8 mouse cellular contexts compared by ENCODE assay signal in the genomic region with DNA sequence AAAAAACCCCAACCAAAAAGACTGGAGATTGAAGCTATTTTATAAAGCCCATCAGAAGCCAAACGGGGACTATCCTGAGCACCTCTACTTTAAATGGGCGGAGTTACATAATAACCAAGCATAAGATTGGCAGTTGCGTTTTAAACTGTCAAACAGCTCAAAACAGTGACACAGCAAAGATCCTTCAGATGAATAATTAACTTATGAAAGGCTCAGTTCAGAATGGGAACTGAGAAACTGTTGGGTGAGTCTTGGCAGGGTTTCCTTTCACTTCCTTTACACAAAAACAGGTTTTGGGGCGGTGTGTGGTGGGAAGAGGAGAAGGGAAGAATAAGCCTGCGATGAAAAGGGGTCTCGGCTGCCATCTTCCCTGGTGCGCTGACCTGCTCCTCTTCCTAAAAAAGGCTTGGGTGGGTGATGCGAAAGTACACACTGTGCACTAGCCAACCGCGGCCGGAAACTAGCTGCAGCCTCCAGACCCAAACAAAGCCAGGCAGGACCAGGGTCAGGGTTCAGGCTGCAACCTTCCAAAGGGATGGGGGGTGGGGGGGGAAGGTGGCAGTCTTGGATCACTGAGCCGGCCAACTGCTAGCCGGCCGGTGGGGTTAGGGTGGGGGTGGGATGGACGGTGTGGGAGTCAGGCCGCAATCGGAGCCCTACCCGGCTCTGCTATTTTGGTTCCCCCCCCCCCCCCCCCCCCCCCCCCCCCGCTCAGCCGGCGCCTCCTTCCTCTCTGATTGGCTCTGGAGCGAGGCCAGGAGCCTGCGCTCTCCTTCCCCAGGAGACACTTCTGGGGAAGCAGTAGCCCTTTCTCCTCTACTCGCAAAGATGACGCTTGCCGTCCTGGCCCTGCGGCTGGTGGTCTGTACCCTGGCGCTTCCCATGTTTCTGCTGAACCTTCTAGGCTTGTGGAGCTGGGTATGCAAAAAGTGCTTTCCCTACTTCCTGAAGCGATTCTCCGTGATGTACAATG. TPM values are rescaled to one million over a fixed set of nuclear protein-coding genes. Genes with fewer than 3 reads are reported as not detected.
DNase-seq lines count a peak whose midpoint lies in the region; ATAC-seq and TF ChIP-seq lines count a peak whose summit lies in the region.

TSS of gene Mettl7a1 (plus strand) at position 122 of the 973 bp plus-strand sequence.

- H3K4me1 ChIP-seq in hindbrain, embryonic 16.5 days (ENCODE audit: control insufficient read depth, insufficient read depth, low read depth, low read length): peaks cover 2% of the 10 kb centered on the region; the same call in 1 of the 2 replicates

- 3% methylated on average over 20 of the region's 30 CpGs for WGBS in hindbrain, embryonic 16.5 days

- no peak for TF ChIP-seq CTCF in gastrocnemius, adult 2 months (IDR thresholded peaks at IDR 0.05)

- H3K4me2 ChIP-seq in hindbrain, embryonic 16.5 days (ENCODE audit: low read length): peak within 1 kb of the TSS; percentile 74

- H3K36me3 ChIP-seq in hindbrain, embryonic 16.5 days (ENCODE audit: control insufficient read depth, insufficient read depth, low read length): no peaks in the 10 kb centered on the region

- intact Hi-C loops in gastrocnemius, adult 2 months (cut with DNase I): loop anchor here (5.0 to 10.0 kb wide), 2 partner anchors 42 to 270 kb away; partner anchors contain the start of gene Dip2b

- H3K9ac ChIP-seq in hindbrain, embryonic 16.5 days (ENCODE audit: low read depth, low read length): peak within 1 kb of the TSS; percentile 73

- peak; percentile 95 for DNase-seq in gastrocnemius, adult 2 months
- peak; percentile 85 for DNase-seq in left cerebral cortex, adult 18-20 months (ENCODE audit: low spot score in 2 of 2)
- DNase-seq in lung, postnatal 4 days: peak; percentile 85 to 92
- peak; percentile 56 for DNase-seq in retina, postnatal 7 days (ENCODE audit: low read depth, low spot score)
- DNase-seq in urinary bladder, adult 18-20 months (ENCODE audit: low spot score in 2 of 2): peak; percentile 64 to 78

- no peaks in the 10 kb centered on the region for H3K27me3 ChIP-seq in hindbrain, embryonic 16.5 days (replicated peaks; ENCODE audit: control insufficient read depth, insufficient read depth, low read length)

- no peaks in the 10 kb centered on the region for H3K9me3 ChIP-seq in hindbrain, embryonic 16.5 days (ENCODE audit: control insufficient read depth, low read length)

- ATAC-seq in activated CD4-positive, CD25-positive, alpha-beta regulatory T cell, adult 4 months: peak; percentile 74
- peak; percentile 66 for ATAC-seq in common myeloid progenitor, adult 5-6 weeks (replicated peaks; ENCODE audit: low read depth, poor library complexity, severe bottlenecking)
- ATAC-seq in hindbrain, embryonic 16.5 days: peak; percentile 90

- peak within 1 kb of the TSS; percentile 83 for H3K4me3 ChIP-seq in gastrocnemius, adult 2 months
- H3K4me3 ChIP-seq in hindbrain, embryonic 16.5 days (ENCODE audit: low read length): peak within 1 kb of the TSS; percentile 57

- H3K27ac ChIP-seq in gastrocnemius, adult 2 months: peak within 1 kb of the TSS; percentile 98
- peak within 1 kb of the TSS; percentile 76 for H3K27ac ChIP-seq in hindbrain, embryonic 16.5 days (ENCODE audit: low read depth, low read length)

RNA-seq across cellular contexts. Expression of gene Mettl7a1, which starts in this region (rescaled TPM):
- 1 to 10 TPM; 2.8 to 5.2 TPM for polyA plus RNA-seq in activated CD4-positive, CD25-positive, alpha-beta regulatory T cell, adult 4 months (2017; shearing (Covaris generic))
- 68.5 and 80.8 TPM in 2 replicates for total RNA-seq in common myeloid progenitor, adult 5-6 weeks (2017)
- total RNA-seq in gastrocnemius, adult 2 months (2021): 10 to 100 TPM; 33.4 to 38.9 TPM
- 3.5 TPM in 2 replicates for polyA plus RNA-seq in hindbrain, embryonic 16.5 days (2015; fragmentation: Nextera tagmentation; extraction: Ambion mirVana)
- total RNA-seq in left cerebral cortex, adult 18-20 months (2021): 10 to 100 TPM; 32.2 to 35.0 TPM

Comparison
In these comparisons a context has a peak if more than half of its experiments do, and no peak if none do; other contexts are left out.
1. Peak in every context shown above with its lines: DNase-seq, ATAC-seq, H3K4me3 ChIP-seq and H3K27ac ChIP-seq.